Mouse (Mus musculus) kidney, adult 8-10 months (tissue): Measurements from ENCODE around the gene Gse1.
"Not testable (repeated sequence)": the region's sequence is repeated elsewhere in the genome, so short reads cannot be mapped to it uniquely, and the experiment has no call there.

ENCODE experiments used
- DNase-seq, 2 experiments: peaks; one replicate each; pipeline ENCODE4 v3.0.0; 2022

Gene Gse1

GRCm38 (mm10) chr8:120329030-120329748 is 100.9 kb downstream of the Gse1 start:
- DNase-seq, result no peak

- DNase-seq, result no peak
These were observed 102.8 kb downstream of the Gse1 start for GRCm38 (mm10) chr8:120331027-120331426.

DNA sequence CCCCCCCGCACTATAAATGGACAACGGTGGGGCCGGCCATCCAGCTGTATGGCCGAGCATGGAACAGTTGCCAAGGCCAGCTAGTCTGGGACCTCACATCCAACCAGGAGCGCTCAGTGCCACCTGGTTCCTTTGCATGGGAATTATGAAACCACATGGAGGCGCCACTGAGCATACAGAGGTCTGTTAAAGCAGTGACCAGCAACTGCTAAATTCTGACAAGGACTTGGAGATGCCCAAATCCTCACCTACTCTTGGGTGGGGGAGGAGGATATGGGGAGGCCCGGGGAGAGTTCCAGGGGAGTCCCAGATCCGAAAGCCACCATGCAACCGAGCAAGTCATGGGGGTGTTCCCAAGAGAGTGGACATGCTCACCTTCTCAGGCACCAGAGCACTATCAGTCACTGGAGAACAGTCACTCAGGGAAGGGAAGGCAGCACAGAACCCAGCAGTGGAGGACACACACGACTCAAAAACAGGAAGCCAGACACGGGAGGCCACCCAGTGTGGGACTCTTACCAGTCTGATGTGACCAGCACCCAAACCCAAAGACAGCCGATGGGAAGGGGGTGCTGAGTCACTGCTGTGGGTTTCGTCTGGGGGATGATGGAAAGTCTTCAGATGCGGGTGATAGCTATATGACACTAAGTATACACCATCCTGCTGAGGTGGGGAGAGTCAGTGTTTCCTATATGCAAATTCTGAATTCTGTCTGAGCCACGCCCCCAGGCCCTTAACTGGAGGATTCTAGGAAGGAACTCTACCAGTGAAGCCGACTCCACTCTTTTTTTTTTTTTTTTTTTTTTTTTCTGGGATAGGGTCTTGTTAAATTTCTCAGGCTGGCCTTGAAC is 104.3 kb downstream of the Gse1 start:
- no peak for DNase-seq

- DNase-seq, result no peak
These were observed 105.4 kb downstream of the Gse1 start for GRCm38 (mm10) chr8:120333681-120334080.

- not testable (repeated sequence) for DNase-seq
These were observed 106.0 kb downstream of the Gse1 start for GRCm38 (mm10) chr8:120334261-120334660.

DNA sequence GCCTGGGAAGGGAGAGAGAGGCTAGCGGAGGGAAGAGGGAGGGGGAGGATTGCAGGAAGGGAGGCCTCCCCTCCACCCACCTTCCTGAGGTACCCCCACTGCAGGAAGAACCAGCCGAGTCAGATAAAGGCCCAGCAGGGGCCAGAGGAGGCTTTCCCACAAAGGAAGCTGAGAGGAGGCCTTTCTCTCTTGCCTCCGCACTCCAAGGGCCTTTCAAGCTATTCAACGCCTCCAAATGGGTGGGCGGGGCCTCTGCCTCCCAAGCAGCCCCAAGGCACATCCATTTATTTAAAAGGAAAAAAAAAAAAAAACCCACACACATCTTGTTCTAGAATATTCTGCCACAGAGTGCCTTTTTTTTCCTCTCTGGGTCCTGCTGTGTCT is 106.6 kb downstream of the Gse1 start:
- no peak for DNase-seq

- DNase-seq, result no peak
These were observed 107.2 kb downstream of the Gse1 start for GRCm38 (mm10) chr8:120335262-120336086.

GRCm38 (mm10) chr8:120336087-120336380 is 107.8 kb downstream of the Gse1 start:
- DNase-seq, result no peak

DNA sequence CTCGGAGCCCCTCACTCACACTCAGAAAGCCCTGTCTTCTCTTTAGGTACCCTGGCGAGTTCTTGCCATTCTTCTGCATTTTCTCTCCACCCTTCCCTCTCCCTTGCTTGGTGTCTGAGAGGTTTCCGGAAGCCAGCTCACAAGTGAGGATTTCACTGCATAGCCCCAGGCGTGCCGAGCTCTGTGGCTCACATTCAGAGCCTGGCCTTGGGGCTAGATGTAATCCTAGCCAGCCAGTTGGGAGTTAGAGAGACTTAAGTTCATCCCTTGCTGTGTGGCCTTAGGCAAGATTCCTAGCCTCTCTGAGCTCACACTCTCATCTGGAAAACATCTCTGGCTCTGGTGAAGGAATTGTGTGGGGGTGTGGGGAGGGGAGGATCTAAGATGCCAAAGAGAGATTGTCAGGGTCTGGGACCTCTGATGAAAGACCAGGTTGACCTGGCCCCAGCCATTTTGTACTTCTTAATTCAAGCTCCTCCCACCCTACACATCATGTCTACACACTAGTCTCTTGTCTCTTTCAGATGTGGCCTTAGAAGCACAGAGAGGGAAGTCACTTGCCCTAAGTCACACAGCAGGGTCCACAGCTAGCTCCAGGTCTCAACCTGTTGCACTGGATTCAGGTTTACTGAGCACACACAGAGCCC is 108.8 kb downstream of the Gse1 start:
- DNase-seq, result no peak

- no peak for DNase-seq
These were observed 109.4 kb downstream of the Gse1 start for GRCm38 (mm10) chr8:120337627-120338026.

DNA sequence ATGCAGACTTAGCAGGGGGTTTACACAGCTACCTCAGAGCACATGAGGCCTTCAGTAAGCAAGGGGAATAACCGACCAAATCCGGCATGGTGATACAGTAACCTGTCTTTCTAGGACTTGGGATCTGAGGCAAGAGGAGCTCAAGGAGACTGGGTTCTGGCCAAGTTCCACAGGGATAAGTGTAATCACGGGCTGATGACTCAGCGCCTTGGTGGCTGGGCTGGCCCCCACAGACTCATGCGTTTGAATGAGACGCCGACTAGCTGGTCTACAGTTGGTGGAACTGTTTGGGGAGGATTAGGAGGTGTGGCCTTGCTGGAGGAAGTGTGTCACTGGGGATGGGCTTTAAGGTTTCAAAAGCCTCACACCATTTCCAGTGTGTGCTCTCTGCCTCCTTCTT is 110.4 kb downstream of the Gse1 start:
- no peak for DNase-seq

GRCm38 (mm10) chr8:120339743-120340142 is 111.5 kb downstream of the Gse1 start:
- peak; percentile 78 to 81 for DNase-seq

DNA sequence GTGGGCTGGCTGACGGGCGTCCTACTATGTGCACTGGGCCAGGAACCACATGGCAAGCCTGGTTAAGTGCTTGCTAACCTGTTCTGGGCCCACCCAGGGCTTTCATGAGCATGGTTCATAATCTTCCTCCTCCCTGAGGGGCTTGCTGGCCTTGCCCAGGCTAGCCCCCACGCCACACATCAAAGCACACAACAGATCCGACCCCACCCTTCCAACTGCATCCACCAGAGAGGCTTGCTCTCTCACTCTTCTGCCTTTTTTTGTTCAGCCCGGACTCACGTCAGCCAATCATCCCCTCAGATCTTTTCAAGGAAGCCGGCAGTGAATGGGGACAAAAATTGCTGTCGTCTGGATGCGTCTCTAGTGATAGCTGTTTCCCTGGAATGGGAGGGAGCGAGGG is 112.9 kb downstream of the Gse1 start:
- DNase-seq, result no peak

- no peak for DNase-seq
These were observed 114.7 kb downstream of the Gse1 start for GRCm38 (mm10) chr8:120342847-120343548.

DNA sequence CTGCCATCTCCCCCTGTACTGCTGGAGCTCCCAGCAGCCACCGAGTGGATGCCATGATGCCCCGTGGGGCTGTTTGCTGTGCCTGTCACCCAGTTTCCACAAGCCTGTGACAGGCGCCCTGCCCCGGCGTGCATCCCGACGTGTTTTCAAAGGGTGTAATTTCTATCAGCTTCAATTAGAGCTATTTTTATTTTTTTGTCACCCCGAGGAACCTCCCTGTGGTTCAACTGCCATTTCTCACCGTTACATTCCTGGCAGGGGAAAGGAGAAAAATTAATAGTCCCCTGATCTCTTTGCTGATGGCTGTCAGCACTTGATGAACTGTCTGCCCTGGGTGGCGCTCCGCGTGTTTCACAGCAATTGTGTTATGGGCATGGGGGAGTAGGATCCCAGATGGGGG is 115.3 kb downstream of the Gse1 start:
- DNase-seq, result no peak

- DNase-seq, result no peak
These were observed 115.9 kb downstream of the Gse1 start for GRCm38 (mm10) chr8:120344166-120344565.

DNA sequence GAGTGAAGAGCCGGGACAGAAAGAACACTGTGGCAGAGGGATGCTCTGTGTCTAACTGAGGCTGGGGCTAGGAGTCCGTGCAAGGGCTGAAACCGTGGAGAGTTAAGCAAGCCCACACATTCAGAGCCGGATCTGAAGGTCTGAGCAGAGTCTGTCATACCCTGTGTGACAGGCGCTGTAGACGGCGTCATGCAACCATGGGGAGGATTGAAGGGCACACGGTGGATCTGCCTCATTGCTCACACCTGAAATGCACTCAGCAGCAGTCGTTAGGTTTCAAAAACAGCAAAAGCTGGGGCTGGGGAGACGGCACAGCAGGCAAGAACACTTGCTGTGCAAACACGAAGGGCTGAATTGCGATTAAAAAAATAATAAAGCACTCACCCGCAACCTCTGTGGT is 116.3 kb downstream of the Gse1 start:
- DNase-seq, result no peak

DNA sequence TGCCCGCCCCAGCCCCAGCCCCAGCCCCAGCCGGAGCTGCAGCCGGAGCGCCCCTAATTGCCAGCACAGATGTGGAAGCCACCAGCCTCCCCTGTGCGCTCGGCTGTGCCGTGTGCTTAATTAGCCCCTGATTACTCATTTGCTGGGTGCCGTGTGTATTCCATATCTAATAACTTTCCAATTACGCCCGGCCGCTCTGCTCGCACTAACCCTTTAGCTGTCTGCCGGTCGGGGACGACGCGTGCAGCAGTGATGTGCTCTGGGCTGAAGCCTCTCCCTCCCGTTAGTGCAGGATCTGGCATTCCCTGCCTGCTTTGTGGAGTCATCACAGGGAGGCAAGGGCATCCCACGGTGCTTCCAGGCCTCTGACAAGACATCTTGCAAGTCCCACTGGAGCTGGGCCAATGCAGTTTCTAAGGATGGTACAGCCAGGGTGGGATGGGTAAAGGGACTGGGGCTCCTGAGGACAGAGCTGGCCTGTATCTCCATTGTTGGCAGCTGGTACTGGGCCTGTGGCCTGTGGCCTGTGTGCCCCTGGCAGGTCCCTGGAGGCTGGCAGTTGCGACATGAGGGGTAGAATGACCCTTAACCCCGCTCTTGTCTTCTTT is 119.6 kb downstream of the Gse1 start:
- no peak for DNase-seq

DNA sequence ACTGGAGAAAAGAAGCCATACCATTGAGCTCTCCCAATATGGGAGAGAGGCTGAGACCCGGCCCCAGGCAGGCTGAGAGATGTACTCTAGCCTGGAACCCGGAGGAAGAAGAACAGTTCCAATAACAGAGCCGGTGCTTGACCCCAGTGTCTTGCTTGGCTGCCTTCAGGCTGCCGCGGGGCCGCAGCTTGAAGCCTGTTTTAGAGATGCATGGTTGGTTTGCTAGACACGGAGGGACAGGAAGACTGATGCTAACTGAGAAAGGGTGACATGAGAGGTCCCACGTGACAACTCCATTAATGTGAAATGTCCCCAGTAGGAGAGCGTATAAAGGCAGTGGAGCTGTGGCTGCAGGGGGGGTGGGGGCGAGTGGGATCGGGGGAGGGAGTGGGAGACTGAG is 120.7 kb downstream of the Gse1 start:
- DNase-seq, result no peak

- peak in 1 of 2 experiments; percentile 50 for DNase-seq
These were observed 123.2 kb downstream of the Gse1 start for GRCm38 (mm10) chr8:120351332-120352071.

DNA sequence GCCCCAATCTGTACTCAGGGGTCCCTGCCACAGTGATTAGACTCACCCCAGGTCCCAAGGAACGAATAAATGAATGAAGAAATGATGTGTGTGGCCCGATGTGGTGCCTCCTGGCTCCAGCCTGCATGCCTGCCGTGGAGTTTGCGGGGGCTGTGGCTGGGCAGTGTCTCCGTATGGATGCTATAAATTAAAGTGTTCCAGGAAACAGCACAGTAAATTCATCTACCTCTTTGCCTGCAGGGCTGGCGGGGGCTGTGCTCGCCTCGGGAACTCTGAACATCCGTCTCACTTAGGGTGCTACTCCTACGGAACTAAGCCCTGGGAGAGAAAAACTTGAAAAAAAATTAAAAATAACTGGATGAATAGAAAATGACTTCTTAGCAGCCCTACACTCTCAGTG is 123.8 kb downstream of the Gse1 start:
- no peak for DNase-seq
